Mouse (Mus musculus) forebrain, embryonic 14.5 days (tissue): ENCODE results near the gene Vrk3. TPM values are rescaled to one million over a fixed set of nuclear protein-coding genes. Genes with fewer than 3 reads are reported as not detected.

Experiments
- ATAC-seq: fragments of 200-750 bp; cut with Nextera tagmentation; 2 replicates; pipeline ENCODE4 v1.8.0; 2017; ENCODE audit warnings: mild to moderate bottlenecking, moderate library complexity
- DNase-seq: peaks from one replicate; pipeline ENCODE4 v3.0.0-alpha.2; 2015; ENCODE audit warnings: low spot score
- H3K27ac ChIP-seq: fragments of 300-500 bp; sonication (generic); 2 replicates; pipeline ENCODE4 v1.5.1; 2014; ENCODE audit warnings: low read depth, mild to moderate bottlenecking, control low read depth, low read length, moderate library complexity
- H3K27me3 ChIP-seq: fragments of 300-500 bp; sonication (generic); replicated peaks from 2 replicates; pipeline ENCODE4 v1.6.1; 2014; ENCODE audit warnings: low read length, control low read depth, mixed read lengths; ENCODE audit not compliant: control insufficient read depth, insufficient read depth
- H3K36me3 ChIP-seq: fragments of 300-500 bp; sonication (generic); 2 replicates; pipeline ENCODE4 v1.6.1; 2014; ENCODE audit warnings: low read length, control low read depth; ENCODE audit not compliant: control insufficient read depth, insufficient read depth
- H3K4me1 ChIP-seq: fragments of 300-500 bp; sonication (generic); 2 replicates; pipeline ENCODE4 v1.6.1; 2014; ENCODE audit warnings: antibody characterized with exemption, low read length, control low read depth; ENCODE audit not compliant: control insufficient read depth, insufficient read depth
- H3K4me2 ChIP-seq: fragments of 300-500 bp; sonication (generic); 2 replicates; pipeline ENCODE4 v1.6.1; 2014; ENCODE audit warnings: mild to moderate bottlenecking, control low read depth, low read length
- H3K4me3 ChIP-seq: fragments of 300-500 bp; sonication (generic); 2 replicates; pipeline ENCODE4 v1.5.1; 2014; ENCODE audit warnings: low read depth, low read length, control low read depth
- H3K9ac ChIP-seq: fragments of 300-500 bp; sonication (generic); 2 replicates; pipeline ENCODE4 v1.6.1; 2014; ENCODE audit warnings: mild to moderate bottlenecking, low read length, control low read depth, moderate library complexity
- H3K9me3 ChIP-seq: fragments of 300-500 bp; sonication (generic); replicated peaks from 2 replicates; pipeline ENCODE4 v1.6.1; 2016; ENCODE audit warnings: low read length, control low read depth, mixed read lengths; ENCODE audit not compliant: control insufficient read depth
- WGBS: fragments of 180-500 bp; shearing (Covaris S2); extraction: QIAGEN DNeasy Blood & Tissue Kit; methylation state at CpG from one replicate; pipeline ENCODE4 v1.1.7; 2014; 5-methylcytosine and 5-hydroxymethylcytosine counted together
- polyA plus RNA-seq: library from polyadenylated mRNA; unstranded; fragments of >200 nt; fragmentation: Nextera tagmentation; extraction: Ambion mirVana; gene quantifications from 2 replicates; pipeline ENCODE4 v1.2.1, GENCODE M21; 2014

The Vrk3 gene
- polyA plus RNA-seq, 1 experiment from 2014 or later = 32.0 TPM

DNA sequence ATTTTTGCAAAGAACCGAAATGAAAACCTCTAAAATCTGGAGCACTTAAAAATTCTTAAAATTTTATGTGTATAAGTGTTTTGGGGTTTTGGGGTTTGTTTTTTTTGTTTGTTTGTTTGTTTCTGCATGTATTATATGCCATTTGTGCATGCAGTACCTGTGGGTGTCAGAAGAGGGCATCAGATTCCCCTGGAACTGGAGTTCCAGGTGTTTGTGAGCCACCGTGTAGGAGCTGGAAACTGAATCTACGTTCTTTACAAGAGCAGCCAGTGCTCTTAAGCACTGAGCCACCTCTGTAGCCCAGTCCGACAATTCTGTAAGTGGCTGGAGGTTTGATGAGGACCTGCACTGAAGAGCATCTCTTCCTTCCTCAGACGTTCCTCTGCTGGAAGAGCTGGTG lies 38.3 kb upstream of the Vrk3 start:
- no peak overlapping the region for H3K4me3 ChIP-seq
- H3K9me3 ChIP-seq = no peaks in the 10 kb centered on the region
- WGBS = 82% methylated on average over 5 of the region's 5 CpGs
- DNase-seq (no peak), ATAC-seq (no peak)
- no peaks in the 10 kb centered on the region for H3K36me3 ChIP-seq
- no peak overlapping the region for H3K27ac ChIP-seq
- no peaks in the 10 kb centered on the region for H3K4me1 ChIP-seq
- H3K4me2 ChIP-seq = no peak overlapping the region
- no peaks in the 10 kb centered on the region for H3K27me3 ChIP-seq
- no peak overlapping the region for H3K9ac ChIP-seq

DNA sequence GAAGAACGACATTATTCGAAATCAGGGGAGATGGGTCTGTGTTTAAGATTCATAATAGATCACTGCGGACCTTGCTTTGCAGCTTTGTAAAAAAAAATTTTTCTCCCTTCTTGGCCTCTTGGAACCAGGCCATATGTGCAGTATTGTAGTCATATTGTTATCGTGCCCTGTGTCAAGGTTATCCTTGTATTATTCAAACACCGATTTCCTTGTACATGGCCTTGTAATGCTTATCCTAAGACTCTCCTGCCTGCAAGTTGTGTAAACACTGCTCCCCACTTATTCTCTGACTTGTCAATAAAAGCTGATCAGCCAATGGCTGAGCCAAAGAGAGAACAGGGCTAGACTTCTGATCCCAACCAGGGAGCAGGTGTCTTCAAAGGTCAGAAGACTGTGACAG lies 26.2 kb upstream of the Vrk3 start:
- H3K27me3 ChIP-seq = no peaks in the 10 kb centered on the region
- H3K9me3 ChIP-seq = no peaks in the 10 kb centered on the region
- WGBS = 84% methylated on average over 5 of the region's 5 CpGs
- no peak overlapping the region for H3K4me2 ChIP-seq
- no peak overlapping the region for H3K9ac ChIP-seq
- no peaks in the 10 kb centered on the region for H3K36me3 ChIP-seq
- no peak for ATAC-seq
- H3K4me3 ChIP-seq = no peak overlapping the region
- H3K27ac ChIP-seq = no peak overlapping the region
- H3K4me1 ChIP-seq = no peaks in the 10 kb centered on the region
- DNase-seq = no peak

DNA sequence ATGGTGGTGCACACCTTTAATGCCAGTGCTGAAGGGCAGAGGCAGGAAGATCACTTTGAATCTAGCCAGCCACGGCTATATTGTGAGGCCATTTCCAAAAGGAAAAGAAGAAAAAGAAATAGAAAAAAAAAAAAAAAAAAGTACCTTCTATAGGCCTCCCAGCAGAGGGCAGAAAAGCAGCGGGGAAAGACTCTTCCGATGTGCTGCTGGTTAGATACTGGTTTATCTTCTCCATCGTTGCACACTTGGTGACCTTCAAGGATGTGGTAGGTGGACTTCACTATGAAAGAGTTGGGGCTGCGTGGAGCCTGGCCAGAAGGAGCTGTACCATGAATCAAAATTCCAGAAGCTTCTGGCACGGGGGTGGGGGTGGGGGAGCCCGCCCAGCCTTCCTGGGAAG lies 23.9 kb upstream of the Vrk3 start:
- no peaks in the 10 kb centered on the region for H3K27me3 ChIP-seq
- WGBS = 22% methylated on average over 7 of the region's 7 CpGs
- H3K4me3 ChIP-seq = no peak overlapping the region
- H3K4me2 ChIP-seq = no peak overlapping the region
- H3K27ac ChIP-seq = no peak overlapping the region
- H3K4me1 ChIP-seq = no peaks in the 10 kb centered on the region
- no peaks in the 10 kb centered on the region for H3K36me3 ChIP-seq
- H3K9me3 ChIP-seq = no peaks in the 10 kb centered on the region
- peak; percentile 49 for DNase-seq
- no peak overlapping the region for H3K9ac ChIP-seq
- no peak for ATAC-seq

DNA sequence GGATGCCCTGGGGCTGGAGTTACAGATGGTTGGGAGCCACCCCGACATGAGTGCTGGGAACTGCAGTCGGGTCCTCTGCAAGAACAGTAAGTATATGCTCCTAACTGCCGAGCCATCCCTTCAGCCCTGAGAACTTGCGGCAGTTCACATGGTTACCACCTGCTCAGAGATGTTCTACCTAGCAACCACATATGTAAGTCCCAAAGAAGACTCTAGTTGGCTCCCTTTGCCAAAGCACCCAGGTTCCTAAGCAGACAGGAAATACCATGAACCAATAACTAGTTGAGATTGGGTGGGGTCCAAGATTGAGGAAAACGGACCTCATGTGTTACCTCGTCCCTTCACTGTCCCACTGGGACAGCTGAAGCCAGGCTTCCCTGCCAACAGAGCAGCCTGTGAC lies 21.9 kb upstream of the Vrk3 start:
- H3K27ac ChIP-seq = no peak overlapping the region
- DNase-seq = no peak
- H3K4me2 ChIP-seq = no peak overlapping the region
- H3K27me3 ChIP-seq = no peaks in the 10 kb centered on the region
- no peaks in the 10 kb centered on the region for H3K4me1 ChIP-seq
- H3K9ac ChIP-seq = no peak overlapping the region
- ATAC-seq = no peak
- H3K4me3 ChIP-seq = no peak overlapping the region
- H3K36me3 ChIP-seq = no peaks in the 10 kb centered on the region
- H3K9me3 ChIP-seq = no peaks in the 10 kb centered on the region
- WGBS = 84% methylated on average over 6 of the region's 6 CpGs

DNA sequence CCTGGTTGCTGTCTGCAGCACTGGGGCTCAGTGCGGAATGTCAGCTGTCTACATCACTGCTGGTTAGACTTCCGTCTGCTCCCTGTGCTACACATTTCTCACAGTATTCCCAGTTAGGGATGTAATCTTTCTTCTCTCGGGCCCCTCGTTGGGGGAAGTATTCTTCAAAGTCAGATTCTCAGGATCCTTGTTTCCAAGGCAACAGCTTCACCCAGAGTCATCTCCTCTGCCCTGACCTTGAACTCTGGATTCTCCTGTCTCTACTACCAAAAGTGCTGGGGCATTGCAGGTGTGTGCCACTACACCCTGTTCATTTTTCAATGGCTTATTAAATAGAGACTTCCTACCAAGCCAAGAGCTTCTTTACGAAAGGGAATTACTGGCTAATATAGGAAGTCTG lies 21.1 kb upstream of the Vrk3 start:
- 65% methylated on average over 5 of the region's 5 CpGs for WGBS
- DNase-seq (no peak), ATAC-seq (no peak)
- no peaks in the 10 kb centered on the region for H3K4me1 ChIP-seq
- H3K36me3 ChIP-seq = no peaks in the 10 kb centered on the region
- H3K4me3 ChIP-seq = no peak overlapping the region
- no peak overlapping the region for H3K9ac ChIP-seq
- H3K27me3 ChIP-seq = no peaks in the 10 kb centered on the region
- no peak overlapping the region for H3K27ac ChIP-seq
- H3K4me2 ChIP-seq = no peak overlapping the region
- H3K9me3 ChIP-seq = no peaks in the 10 kb centered on the region

DNA sequence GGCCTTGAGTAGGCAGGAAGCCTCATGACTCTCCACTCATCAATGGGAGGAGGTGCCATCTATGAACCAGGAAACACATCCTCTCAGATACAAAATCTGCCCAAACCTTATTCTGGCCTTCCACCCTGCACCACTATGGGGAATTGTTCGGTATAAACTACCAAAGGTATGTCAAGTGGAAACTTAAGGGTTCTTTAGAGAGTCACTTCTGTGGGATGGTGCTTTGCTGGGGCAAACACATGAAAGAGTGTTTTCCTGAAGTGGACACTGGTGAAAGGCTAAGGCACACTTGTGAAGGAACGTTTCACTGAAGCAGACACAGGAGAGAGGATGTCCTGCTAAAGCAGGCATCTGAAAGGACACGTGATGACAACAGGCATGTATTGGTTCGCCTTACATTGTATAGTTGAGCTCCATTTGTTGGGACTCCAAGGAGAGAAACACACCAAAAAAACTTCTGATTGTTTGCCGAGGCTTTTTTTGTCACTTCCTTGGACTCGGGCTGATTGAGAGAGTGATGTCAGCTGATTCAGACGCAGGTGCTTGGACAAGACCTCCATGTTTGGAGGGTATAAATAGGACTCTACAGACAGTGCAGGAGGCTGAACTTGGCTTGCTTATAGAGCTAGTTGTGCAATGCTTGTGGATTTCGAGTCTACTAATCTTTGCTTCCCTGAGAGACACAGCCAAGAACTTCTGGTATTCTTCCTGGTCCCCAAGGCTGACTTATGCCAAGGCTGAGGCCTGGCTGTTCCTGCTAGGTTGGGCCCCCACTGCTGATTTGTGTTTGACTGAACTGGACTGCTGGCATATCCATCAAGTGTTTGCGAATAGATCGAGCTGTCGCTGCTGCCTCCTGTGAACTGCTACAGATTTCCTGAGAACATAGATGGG lies 19.9 kb upstream of the Vrk3 start:
- no peaks in the 10 kb centered on the region for H3K36me3 ChIP-seq
- H3K4me1 ChIP-seq = no peaks in the 10 kb centered on the region
- H3K4me2 ChIP-seq = no peak overlapping the region
- ATAC-seq (no peak), DNase-seq (no peak)
- no peaks in the 10 kb centered on the region for H3K27me3 ChIP-seq
- no peak overlapping the region for H3K27ac ChIP-seq
- no peak overlapping the region for H3K9ac ChIP-seq
- 85% methylated on average over 11 of the region's 11 CpGs for WGBS
- no peaks in the 10 kb centered on the region for H3K9me3 ChIP-seq
- no peak overlapping the region for H3K4me3 ChIP-seq

DNA sequence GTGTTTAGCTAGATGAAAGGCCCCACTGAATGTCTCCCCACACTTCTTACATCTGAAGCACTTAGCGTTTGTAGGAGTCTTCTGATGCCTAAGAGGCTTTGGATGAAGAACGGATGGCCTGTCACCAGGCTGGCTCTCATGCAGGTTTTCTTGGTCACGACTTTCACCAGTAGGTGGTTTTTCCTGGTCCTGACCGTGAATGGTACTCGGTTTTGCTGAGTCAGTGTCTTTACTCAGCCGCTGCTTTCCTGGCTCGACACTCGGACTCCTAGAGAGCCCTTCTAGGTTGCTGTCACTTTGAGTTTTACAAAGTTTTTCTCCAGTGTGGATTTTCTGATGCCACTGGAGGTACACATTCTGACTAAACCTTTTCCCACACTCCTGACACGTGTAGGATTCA lies 14.5 kb upstream of the Vrk3 start:
- no peak for ATAC-seq
- no peak overlapping the region for H3K4me3 ChIP-seq
- H3K9ac ChIP-seq = no peak overlapping the region
- H3K27me3 ChIP-seq = no peaks in the 10 kb centered on the region
- WGBS = 91% methylated on average over 9 of the region's 9 CpGs
- H3K27ac ChIP-seq = no peak overlapping the region
- 0 out of 2 replicates have a peak, but pooled peaks cover 4% of the 10 kb centered on the region for H3K36me3 ChIP-seq
- no peak for DNase-seq
- H3K4me2 ChIP-seq = no peak overlapping the region
- no peaks in the 10 kb centered on the region for H3K9me3 ChIP-seq
- H3K4me1 ChIP-seq = no peaks in the 10 kb centered on the region

DNA sequence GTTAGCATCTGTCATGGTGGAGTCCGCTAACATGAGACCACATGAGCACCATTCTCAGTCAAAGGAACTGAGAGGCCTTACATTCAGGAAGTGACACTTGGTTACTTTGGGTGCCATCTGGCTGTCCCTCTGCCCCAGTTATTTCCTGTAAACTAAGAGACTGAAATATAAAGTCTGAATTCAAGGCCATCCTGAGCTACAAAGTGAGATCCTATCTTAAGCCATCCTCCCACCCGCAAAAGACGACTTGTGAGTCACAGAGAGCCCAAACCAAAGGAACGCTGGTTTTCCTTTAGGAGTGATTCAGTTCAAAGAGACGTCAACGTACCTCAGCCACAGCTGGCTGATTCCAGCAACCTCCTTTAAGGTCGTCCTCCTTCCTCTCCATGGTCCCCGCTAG lies 6.9 kb upstream of the Vrk3 start:
- Histone ChIP-seq H3K4me3 (no peak overlapping the region), H3K36me3 (no peaks in the 10 kb centered on the region), H3K9ac (no peak overlapping the region), H3K27me3 (no peaks in the 10 kb centered on the region), H3K4me2 (no peak overlapping the region), H3K4me1 (0 out of 2 replicates have a peak, but pooled peaks cover 2% of the 10 kb centered on the region), H3K27ac (no peak overlapping the region), H3K9me3 (no peaks in the 10 kb centered on the region)
- DNase-seq (no peak), ATAC-seq (no peak)
- WGBS = 88% methylated on average over 8 of the region's 8 CpGs

DNA sequence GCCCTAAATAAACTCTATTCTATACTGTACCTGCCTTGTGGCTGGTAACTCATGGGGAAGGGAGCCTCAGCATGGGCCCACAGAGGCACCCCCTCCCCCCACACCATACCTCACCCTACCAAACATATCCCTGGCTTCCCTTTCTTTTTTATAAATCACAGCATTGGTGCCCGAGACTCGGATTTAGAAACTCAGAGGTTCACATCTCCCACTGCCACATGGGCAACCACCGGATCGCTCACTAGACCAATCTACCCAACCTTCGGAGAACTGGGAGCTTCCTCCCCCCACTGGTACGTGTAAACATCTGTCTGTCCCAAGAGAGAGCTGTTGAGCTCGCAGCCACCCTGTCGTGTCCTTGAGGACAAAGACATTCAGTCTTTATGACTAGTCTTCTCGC lies 3.9 kb upstream of the Vrk3 start:
- Histone ChIP-seq H3K9ac (peak overlapping the region; percentile 58; the same call in 1 of the 2 replicates), H3K4me1 (peaks cover 11% of the 10 kb centered on the region), H3K27me3 (no peaks in the 10 kb centered on the region), H3K36me3 (no peaks in the 10 kb centered on the region), H3K9me3 (no peaks in the 10 kb centered on the region), H3K27ac (no peak overlapping the region), H3K4me2 (peak overlapping the region; percentile 59), H3K4me3 (peak overlapping the region; percentile 35; the same call in 1 of the 2 replicates)
- ATAC-seq = no peak
- DNase-seq = no peak
- 19% methylated on average over 9 of the region's 9 CpGs for WGBS
